Mouse (Mus musculus) lung, embryonic 14.5 days (tissue): Measurements from ENCODE around the gene Slc3a1. TPM values are rescaled to one million over a fixed set of nuclear protein-coding genes. Genes with fewer than 3 reads are reported as not detected.

Source experiments
- ATAC-seq: fragments of 200-750 bp; cut with Nextera tagmentation; 2 replicates; pipeline ENCODE4 v1.8.0; 2017; ENCODE audit warnings: mild to moderate bottlenecking, moderate TSS enrichment, moderate library complexity; ENCODE audit not compliant: insufficient read depth
- DNase-seq: peaks from one replicate; pipeline ENCODE4 v3.0.0-alpha.2; 2015
- H3K27ac ChIP-seq: fragments of 300-500 bp; sonication (generic); 2 replicates; pipeline ENCODE4 v1.5.1; 2014; ENCODE audit warnings: low read depth, mild to moderate bottlenecking, moderate library complexity
- H3K27me3 ChIP-seq: fragments of 300-500 bp; sonication (generic); 2 replicates; pipeline ENCODE4 v1.6.1; 2014; ENCODE audit warnings: low read length, control low read depth; ENCODE audit not compliant: insufficient read depth
- H3K36me3 ChIP-seq: fragments of 300-500 bp; sonication (generic); 2 replicates; pipeline ENCODE4 v1.6.1; 2014; ENCODE audit warnings: control low read depth; ENCODE audit not compliant: insufficient read depth
- H3K4me1 ChIP-seq: fragments of 300-500 bp; sonication (generic); 2 replicates; pipeline ENCODE4 v1.6.1; 2014; ENCODE audit warnings: antibody characterized with exemption, control low read depth; ENCODE audit not compliant: insufficient read depth
- H3K4me2 ChIP-seq: fragments of 300-500 bp; sonication (generic); 2 replicates; pipeline ENCODE4 v1.6.1; 2014; ENCODE audit warnings: mild to moderate bottlenecking
- H3K4me3 ChIP-seq: fragments of 300-500 bp; sonication (generic); 2 replicates; pipeline ENCODE4 v1.5.1; 2014; ENCODE audit warnings: low read depth, low read length
- H3K9ac ChIP-seq: fragments of 300-500 bp; sonication (generic); 2 replicates; pipeline ENCODE4 v1.6.1; 2014
- H3K9me3 ChIP-seq: fragments of 300-500 bp; sonication (generic); 2 replicates; pipeline ENCODE4 v1.6.1; 2016; ENCODE audit warnings: low read depth, low read length, control low read depth
- CTCF ChIP-seq: IDR thresholded peaks from 2 replicates; pipeline ENCODE4 v1.5.1; 2016; ENCODE audit warnings: antibody characterized with exemption, low read depth
- WGBS: fragments of 180-500 bp; shearing (Covaris S2); extraction: QIAGEN DNeasy Blood & Tissue Kit; methylation state at CpG from one replicate; pipeline ENCODE4 v1.1.7; 2014; 5-methylcytosine and 5-hydroxymethylcytosine counted together
- polyA plus RNA-seq: library from polyadenylated mRNA; unstranded; fragments of >200 nt; fragmentation: Nextera tagmentation; extraction: Ambion mirVana; gene quantifications from 2 replicates; pipeline ENCODE4 v1.2.1, GENCODE M21; 2014

Gene Slc3a1
- polyA plus RNA-seq, 1 experiment from 2014 or later, result 0.18 TPM

DNA sequence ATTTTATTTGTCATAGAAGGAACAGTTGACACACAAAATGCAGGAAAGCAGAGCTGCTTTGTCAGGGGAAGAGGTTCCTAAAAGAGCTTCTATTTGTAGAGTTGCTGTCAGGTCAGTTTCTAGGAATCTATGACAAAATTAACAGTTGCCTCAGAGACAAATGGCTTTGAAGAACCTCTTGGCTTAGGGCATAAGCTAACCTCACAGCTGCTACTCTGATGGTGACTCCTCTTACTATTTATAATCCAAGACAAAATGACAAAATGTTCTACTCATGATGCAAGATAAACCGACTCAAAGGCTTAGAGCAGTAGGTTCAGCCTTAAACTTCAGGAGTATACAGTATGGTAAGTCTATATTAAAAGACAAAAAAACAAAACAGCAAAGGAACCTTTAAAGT is 58.3 kb downstream of the Slc3a1 start:
- 77% methylated on average over 1 of the region's 1 CpGs for WGBS
- H3K9me3 ChIP-seq, result no peaks in the 10 kb centered on the region
- H3K9ac ChIP-seq, result no peak overlapping the region
- no peak for ATAC-seq
- no peak for TF ChIP-seq CTCF
- no peak for DNase-seq
- H3K27me3 ChIP-seq, result no peaks in the 10 kb centered on the region
- no peak overlapping the region for H3K4me2 ChIP-seq
- H3K36me3 ChIP-seq, result no peaks in the 10 kb centered on the region
- no peak overlapping the region for H3K27ac ChIP-seq
- no peak overlapping the region for H3K4me3 ChIP-seq
- peaks cover 6% of the 10 kb centered on the region; the same call in 1 of the 2 replicates for H3K4me1 ChIP-seq

- WGBS, result 84% methylated on average over 5 of the region's 5 CpGs
- H3K4me1 ChIP-seq, result peaks cover 6% of the 10 kb centered on the region; the same call in 1 of the 2 replicates
- H3K9ac ChIP-seq, result no peak overlapping the region
- ATAC-seq, result no peak
- no peak for DNase-seq
- TF ChIP-seq CTCF, result no peak
- no peak overlapping the region for H3K4me2 ChIP-seq
- H3K36me3 ChIP-seq, result no peaks in the 10 kb centered on the region
- no peaks in the 10 kb centered on the region for H3K9me3 ChIP-seq
- H3K27ac ChIP-seq, result no peak overlapping the region
- H3K27me3 ChIP-seq, result no peaks in the 10 kb centered on the region
- H3K4me3 ChIP-seq, result no peak overlapping the region
Observed at GRCm38 (mm10) chr17:85087591-85087990, 59.4 kb downstream of the Slc3a1 start.

DNA sequence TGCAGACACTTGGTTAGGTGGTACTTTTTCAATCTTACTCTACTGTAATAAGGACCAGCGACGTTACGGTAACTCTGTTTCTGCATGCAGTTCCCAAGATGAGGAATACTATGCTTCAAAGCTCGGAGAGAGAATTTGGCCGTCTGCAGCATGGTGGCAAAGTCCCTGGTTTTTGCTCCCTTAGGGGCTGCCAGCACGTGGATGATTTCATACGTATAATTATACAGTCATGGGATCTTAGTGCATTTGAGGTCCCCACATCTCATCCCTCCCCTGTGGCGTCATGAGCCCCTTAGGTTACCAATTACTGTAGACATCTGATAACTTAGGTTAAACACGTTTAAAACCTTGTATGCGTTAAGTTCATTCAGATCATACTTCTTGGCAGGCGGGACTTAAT is 60.2 kb downstream of the Slc3a1 start:
- WGBS, result 83% methylated on average over 11 of the region's 11 CpGs
- ATAC-seq (no peak), DNase-seq (no peak)
- Histone ChIP-seq H3K4me3 (no peak overlapping the region), H3K4me1 (peaks cover 6% of the 10 kb centered on the region; the same call in 1 of the 2 replicates), H3K27ac (no peak overlapping the region), H3K9ac (no peak overlapping the region), H3K36me3 (no peaks in the 10 kb centered on the region), H3K4me2 (no peak overlapping the region), H3K9me3 (no peaks in the 10 kb centered on the region), H3K27me3 (no peaks in the 10 kb centered on the region)
- no peak for TF ChIP-seq CTCF

DNA sequence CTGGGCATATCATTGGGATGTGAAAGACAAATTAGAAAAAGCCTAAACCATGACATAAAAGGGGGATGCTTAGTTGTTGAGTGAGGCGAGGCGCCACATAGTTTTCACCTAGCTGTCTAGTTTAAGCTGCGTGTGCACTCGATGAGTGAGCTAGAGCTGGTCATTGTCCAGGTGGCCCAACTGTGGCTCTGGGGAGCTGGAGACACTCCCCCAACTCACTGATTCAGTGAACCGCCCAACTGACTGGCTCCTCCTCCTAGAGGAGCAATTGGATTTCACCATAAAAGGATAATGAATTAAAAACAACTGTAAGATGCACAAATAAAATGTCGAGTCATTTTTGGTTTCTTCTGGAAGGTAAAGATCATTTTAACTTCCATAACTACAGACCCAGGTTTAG is 60.8 kb downstream of the Slc3a1 start:
- H3K27me3 ChIP-seq, result no peaks in the 10 kb centered on the region
- peak; percentile 47 for DNase-seq
- peaks cover 6% of the 10 kb centered on the region; the same call in 1 of the 2 replicates for H3K4me1 ChIP-seq
- TF ChIP-seq CTCF, result no peak
- no peak for ATAC-seq
- H3K9me3 ChIP-seq, result no peaks in the 10 kb centered on the region
- no peaks in the 10 kb centered on the region for H3K36me3 ChIP-seq
- peak overlapping the region; percentile 67; the same call in 1 of the 2 replicates for H3K9ac ChIP-seq
- no peak overlapping the region for H3K27ac ChIP-seq
- 42% methylated on average over 6 of the region's 6 CpGs for WGBS
- peak overlapping the region; percentile 83 for H3K4me2 ChIP-seq
- H3K4me3 ChIP-seq, result peak overlapping the region; percentile 89

DNA sequence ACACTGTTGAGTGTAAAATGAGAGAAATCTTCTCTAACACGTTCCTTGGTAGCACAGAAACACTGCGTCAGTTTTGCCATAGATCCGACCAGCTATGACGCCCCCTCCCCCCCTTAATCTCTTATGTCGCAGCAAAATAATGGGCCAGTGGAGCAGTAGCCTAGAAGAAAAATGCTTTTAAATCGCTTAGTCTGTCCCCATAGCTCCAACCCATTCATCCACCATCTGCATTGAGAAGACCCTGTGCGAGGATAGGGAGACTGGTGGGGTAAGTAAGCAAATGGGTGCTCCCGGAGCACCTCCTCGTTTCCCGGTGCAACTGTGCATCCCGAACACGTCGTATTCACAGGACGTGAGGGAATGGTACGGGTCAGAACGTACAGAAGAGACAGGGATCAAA is 61.4 kb downstream of the Slc3a1 start:
- Histone ChIP-seq H3K4me3 (peak overlapping the region; percentile 89), H3K27me3 (no peaks in the 10 kb centered on the region), H3K27ac (peak overlapping the region; percentile 69), H3K9me3 (no peaks in the 10 kb centered on the region), H3K36me3 (no peaks in the 10 kb centered on the region), H3K4me2 (peak overlapping the region; percentile 83), H3K9ac (peak overlapping the region; percentile 67), H3K4me1 (peaks cover 6% of the 10 kb centered on the region; the same call in 1 of the 2 replicates)
- no peak for TF ChIP-seq CTCF
- peak; percentile 7; the same call in 1 of the 2 replicates for ATAC-seq
- peak; percentile 32 for DNase-seq
- WGBS, result under 1% methylated on average over 16 of the region's 16 CpGs

DNA sequence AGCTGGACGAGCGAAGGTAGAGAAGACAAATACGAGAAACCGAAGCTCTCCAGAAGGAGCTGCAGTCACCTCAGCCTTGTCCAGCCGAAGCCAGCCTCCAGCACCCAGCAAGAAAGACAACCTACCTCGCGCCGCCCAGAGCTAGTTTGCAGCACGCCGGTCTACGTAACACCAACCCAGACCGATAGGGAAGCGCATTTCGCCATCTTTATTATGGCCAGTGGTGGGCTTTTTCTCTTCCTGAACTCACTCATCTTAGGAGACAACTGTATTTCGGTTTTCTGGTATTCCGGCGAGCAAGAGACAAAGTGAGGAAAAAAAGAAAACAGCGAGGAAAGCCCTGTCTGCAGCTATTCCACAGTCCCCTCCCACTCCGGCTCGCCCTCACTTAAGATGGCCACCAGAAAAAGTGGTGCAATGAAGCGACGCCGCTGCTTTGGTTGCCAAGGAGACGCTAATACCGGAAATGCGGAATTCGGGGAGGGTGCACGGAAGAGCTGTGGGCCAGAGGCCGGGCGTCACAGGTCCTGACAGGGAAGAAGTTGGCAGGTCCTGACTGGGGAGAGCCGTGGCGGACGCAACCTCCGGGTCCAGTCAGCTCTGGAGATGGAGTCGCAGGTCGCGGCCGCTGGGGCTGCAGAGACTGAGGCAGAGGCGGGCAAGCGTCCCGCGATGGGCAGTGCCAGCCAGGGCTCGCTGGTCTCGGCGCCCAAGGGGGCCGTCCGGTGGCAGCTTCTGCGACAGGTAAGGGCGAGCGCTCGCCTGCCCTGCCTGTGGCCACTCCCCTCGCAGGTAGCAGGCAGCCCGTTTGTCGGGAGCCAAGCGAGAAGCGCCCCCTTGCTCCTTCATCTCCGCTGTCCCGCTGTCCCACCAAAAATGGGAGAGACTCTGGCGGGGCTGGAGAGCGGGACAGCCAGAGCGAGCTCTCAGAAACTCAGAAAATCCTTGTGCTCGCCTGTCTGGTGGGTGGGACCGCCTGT is 62.2 kb downstream of the Slc3a1 start, which contains the start of the genes Prepl and Camkmt:
Prepl (minus strand) TSS at position 122 of the 980 bp plus-strand sequence.
Camkmt (plus strand) TSS at position 433 of the 980 bp plus-strand sequence.
- TF ChIP-seq CTCF, result peak; percentile 34
- Histone ChIP-seq H3K9me3 (no peaks in the 10 kb centered on the region), H3K36me3 (no peaks in the 10 kb centered on the region), H3K4me1 (peaks cover 6% of the 10 kb centered on the region; the same call in 1 of the 2 replicates), H3K4me3 (peak within 1 kb of the TSS; percentile 89), H3K27me3 (no peaks in the 10 kb centered on the region), H3K9ac (peak within 1 kb of the TSS; percentile 67), H3K4me2 (peak within 1 kb of the TSS; percentile 83), H3K27ac (peak within 1 kb of the TSS; percentile 75)
- ATAC-seq, result peak; percentile 99
- under 1% methylated on average over 63 of the region's 63 CpGs for whole genome bisulfite sequencing
- DNase-seq, result peak; percentile 99

GRCm38 (mm10) chr17:85091762-85092161 is 63.6 kb downstream of the Slc3a1 start:
- WGBS, result 89% methylated on average over 6 of the region's 6 CpGs

More at GRCm38 (mm10) chr17:85091762-85092161, 63.6 kb downstream of the Slc3a1 start:
- Histone ChIP-seq H3K4me2 (peak overlapping the region; percentile 83), H3K9me3 (no peaks in the 10 kb centered on the region), H3K27ac (no peak overlapping the region), H3K4me3 (peak overlapping the region; percentile 89), H3K9ac (no peak overlapping the region), H3K4me1 (peaks cover 6% of the 10 kb centered on the region; the same call in 1 of the 2 replicates), H3K36me3 (no peaks in the 10 kb centered on the region), H3K27me3 (no peaks in the 10 kb centered on the region)
- no peak for DNase-seq
- ATAC-seq, result no peak
- no peak for TF ChIP-seq CTCF
